Mouse (Mus musculus) liver, embryonic 15.5 days (tissue): ENCODE results near the gene Dusp12. TPM values are rescaled to one million over a fixed set of nuclear protein-coding genes. Genes with fewer than 3 reads are reported as not detected.

Experiments
- ATAC-seq: fragments of 200-750 bp; cut with Nextera tagmentation; 2 replicates; pipeline ENCODE4 v1.8.0; 2017; ENCODE audit warnings: moderate number of reproducible peaks, mild to moderate bottlenecking, moderate library complexity; ENCODE audit not compliant: insufficient read depth
- H3K27ac ChIP-seq: fragments of 300-500 bp; sonication (generic); replicated peaks from 2 replicates; pipeline ENCODE4 v1.5.1; 2015; ENCODE audit warnings: mild to moderate bottlenecking, inconsistent platforms
- H3K27me3 ChIP-seq: fragments of 300-500 bp; sonication (generic); 2 replicates; pipeline ENCODE4 v1.6.1; 2015; ENCODE audit warnings: mild to moderate bottlenecking, inconsistent platforms
- H3K36me3 ChIP-seq: fragments of 300-500 bp; sonication (generic); replicated peaks from 2 replicates; pipeline ENCODE4 v1.6.1; 2015; ENCODE audit warnings: moderate library complexity, mild to moderate bottlenecking, inconsistent platforms
- H3K4me1 ChIP-seq: fragments of 300-500 bp; sonication (generic); replicated peaks from 2 replicates; pipeline ENCODE4 v1.6.1; 2015; ENCODE audit warnings: inconsistent platforms
- H3K4me2 ChIP-seq: fragments of 300-500 bp; sonication (generic); 2 replicates; pipeline ENCODE4 v1.6.1; 2015; ENCODE audit warnings: moderate library complexity, mild to moderate bottlenecking, inconsistent platforms
- H3K4me3 ChIP-seq: fragments of 300-500 bp; sonication (generic); replicated peaks from 2 replicates; pipeline ENCODE4 v1.5.1; 2015; ENCODE audit warnings: mild to moderate bottlenecking, inconsistent platforms
- H3K9ac ChIP-seq: fragments of 300-500 bp; sonication (generic); 2 replicates; pipeline ENCODE4 v1.6.1; 2015; ENCODE audit warnings: moderate library complexity, mild to moderate bottlenecking, inconsistent platforms
- H3K9me3 ChIP-seq: fragments of 300-500 bp; sonication (generic); replicated peaks from 2 replicates; pipeline ENCODE4 v1.6.1; 2016; ENCODE audit warnings: inconsistent platforms
- WGBS: fragments of 180-500 bp; shearing (Covaris S2); methylation state at CpG from one replicate; pipeline ENCODE4 v1.1.7; 2015; ENCODE audit warnings: mixed read lengths; ENCODE audit not compliant: insufficient replicate concordance; 5-methylcytosine and 5-hydroxymethylcytosine counted together
- polyA plus RNA-seq: library from polyadenylated mRNA; unstranded; fragments of >200 nt; fragmentation: Nextera tagmentation; extraction: Ambion mirVana; gene quantifications from 2 replicates; pipeline ENCODE4 v1.2.1, GENCODE M21; 2015

The Dusp12 gene
- polyA plus RNA-seq, 1 experiment from 2014 or later, result 20.5 TPM

GRCm38 (mm10) chr1:170915657-170916056, 30.3 kb upstream of the Dusp12 start:
- Histone ChIP-seq H3K36me3 (no peaks in the 10 kb centered on the region), H3K4me3 (no peak overlapping the region), H3K9ac (no peak overlapping the region), H3K4me1 (no peaks in the 10 kb centered on the region), H3K9me3 (no peaks in the 10 kb centered on the region), H3K4me2 (no peak overlapping the region), H3K27ac (no peak overlapping the region), H3K27me3 (peaks cover 5% of the 10 kb centered on the region)
- WGBS, result 50% methylated on average over 5 of the region's 5 CpGs
- no peak for ATAC-seq

- Histone ChIP-seq H3K9me3 (no peaks in the 10 kb centered on the region), H3K36me3 (no peaks in the 10 kb centered on the region), H3K27ac (no peak within 1 kb of the TSS), H3K27me3 (peaks cover 28% of the 10 kb centered on the region), H3K4me3 (no peak within 1 kb of the TSS), H3K9ac (no peak within 1 kb of the TSS), H3K4me1 (no peaks in the 10 kb centered on the region; the same call in 1 of the 2 replicates), H3K4me2 (no peak within 1 kb of the TSS)
- ATAC-seq, result no peak
- 52% methylated on average over 5 of the region's 5 CpGs for WGBS
Observed at GRCm38 (mm10) chr1:170912891-170913615, 27.7 kb upstream of the Dusp12 start, which contains the start of gene Fcrlb. Gene Fcrlb, minus strand, starts transcription at chr1:170912941.

- peaks cover 38% of the 10 kb centered on the region for H3K27me3 ChIP-seq
- H3K9ac ChIP-seq, result no peak overlapping the region
- H3K27ac ChIP-seq, result no peak overlapping the region
- no peaks in the 10 kb centered on the region for H3K9me3 ChIP-seq
- H3K4me2 ChIP-seq, result no peak overlapping the region
- no peak for ATAC-seq
- H3K36me3 ChIP-seq, result no peaks in the 10 kb centered on the region
- 52% methylated on average over 11 of the region's 11 CpGs for WGBS
- no peaks in the 10 kb centered on the region; the same call in 1 of the 2 replicates for H3K4me1 ChIP-seq
- no peak overlapping the region for H3K4me3 ChIP-seq
Observed at GRCm38 (mm10) chr1:170911907-170912660, 26.7 kb upstream of the Dusp12 start.

- no peak for ATAC-seq
- peak overlapping the region; percentile 62 for H3K4me2 ChIP-seq
- peaks cover 57% of the 10 kb centered on the region for H3K27me3 ChIP-seq
- peak overlapping the region; percentile 40 for H3K4me3 ChIP-seq
- no peaks in the 10 kb centered on the region for H3K36me3 ChIP-seq
- no peaks in the 10 kb centered on the region for H3K9me3 ChIP-seq
- no peak overlapping the region for H3K9ac ChIP-seq
- H3K4me1 ChIP-seq, result no peaks in the 10 kb centered on the region; the same call in 1 of the 2 replicates
- 10% methylated on average over 21 of the region's 21 CpGs for WGBS
- H3K27ac ChIP-seq, result no peak overlapping the region
Observed at GRCm38 (mm10) chr1:170908341-170908740, 23.0 kb upstream of the Dusp12 start.

GRCm38 (mm10) chr1:170907456-170908191, 22.3 kb upstream of the Dusp12 start:
- Histone ChIP-seq H3K27me3 (peaks cover 64% of the 10 kb centered on the region), H3K36me3 (no peaks in the 10 kb centered on the region), H3K4me1 (no peaks in the 10 kb centered on the region; the same call in 1 of the 2 replicates), H3K4me3 (peak overlapping the region; percentile 40), H3K9me3 (no peaks in the 10 kb centered on the region), H3K27ac (no peak overlapping the region), H3K4me2 (peak overlapping the region; percentile 62), H3K9ac (no peak overlapping the region)
- under 1% methylated on average over 71 of the region's 71 CpGs for WGBS
- ATAC-seq, result no peak

- WGBS, result 24% methylated on average over 11 of the region's 11 CpGs
- Histone ChIP-seq H3K36me3 (no peaks in the 10 kb centered on the region), H3K4me2 (peak overlapping the region; percentile 62), H3K9ac (no peak overlapping the region), H3K27ac (no peak overlapping the region), H3K27me3 (peaks cover 69% of the 10 kb centered on the region), H3K4me1 (no peaks in the 10 kb centered on the region; the same call in 1 of the 2 replicates), H3K4me3 (peak overlapping the region; percentile 40; the same call in 1 of the 2 replicates), H3K9me3 (no peaks in the 10 kb centered on the region)
- ATAC-seq, result no peak
Observed at GRCm38 (mm10) chr1:170907111-170907455, 21.7 kb upstream of the Dusp12 start.

- peaks cover 7% of the 10 kb centered on the region for H3K4me1 ChIP-seq
- no peak overlapping the region for H3K4me3 ChIP-seq
- no peaks in the 10 kb centered on the region for H3K36me3 ChIP-seq
- H3K27me3 ChIP-seq, result peaks cover 51% of the 10 kb centered on the region
- H3K27ac ChIP-seq, result no peak overlapping the region
- ATAC-seq, result no peak
- WGBS, result 34% methylated on average over 5 of the region's 5 CpGs
- no peak overlapping the region for H3K9ac ChIP-seq
- H3K9me3 ChIP-seq, result no peaks in the 10 kb centered on the region
- H3K4me2 ChIP-seq, result no peak overlapping the region
Observed at GRCm38 (mm10) chr1:170903485-170903884, 18.1 kb upstream of the Dusp12 start.

GRCm38 (mm10) chr1:170901536-170902238, 16.3 kb upstream of the Dusp12 start:
- H3K9ac ChIP-seq, result no peak overlapping the region
- no peak overlapping the region for H3K27ac ChIP-seq
- H3K4me2 ChIP-seq, result peak overlapping the region; percentile 53
- no peaks in the 10 kb centered on the region for H3K9me3 ChIP-seq
- no peak for ATAC-seq
- no peaks in the 10 kb centered on the region for H3K36me3 ChIP-seq
- H3K4me3 ChIP-seq, result no peak overlapping the region
- H3K4me1 ChIP-seq, result peaks cover 7% of the 10 kb centered on the region
- peaks cover 43% of the 10 kb centered on the region for H3K27me3 ChIP-seq
- WGBS, result 31% methylated on average over 10 of the region's 10 CpGs

GRCm38 (mm10) chr1:170900799-170901467, 15.6 kb upstream of the Dusp12 start:
- Histone ChIP-seq H3K27ac (no peak overlapping the region), H3K4me2 (peak overlapping the region; percentile 53), H3K4me1 (peaks cover 7% of the 10 kb centered on the region), H3K9ac (no peak overlapping the region), H3K4me3 (peak overlapping the region; percentile 17; the same call in 1 of the 2 replicates), H3K9me3 (no peaks in the 10 kb centered on the region), H3K36me3 (no peaks in the 10 kb centered on the region), H3K27me3 (peaks cover 35% of the 10 kb centered on the region)
- ATAC-seq, result no peak
- WGBS, result 22% methylated on average over 10 of the region's 10 CpGs

GRCm38 (mm10) chr1:170898413-170899075, 13.2 kb upstream of the Dusp12 start:
- Histone ChIP-seq H3K9me3 (no peaks in the 10 kb centered on the region), H3K4me1 (peaks cover 7% of the 10 kb centered on the region), H3K9ac (no peak overlapping the region), H3K27ac (no peak overlapping the region), H3K4me2 (no peak overlapping the region), H3K36me3 (no peaks in the 10 kb centered on the region), H3K4me3 (no peak overlapping the region), H3K27me3 (peaks cover 28% of the 10 kb centered on the region)
- WGBS, result 30% methylated on average over 16 of the region's 16 CpGs
- ATAC-seq, result no peak
